Mouse (Mus musculus) testis, adult 2 months (tissue): ENCODE measurements at regions not wholly inside any gene's neighbourhood (a gene's known extent, or its start where the extent isn't known, plus 50 kb on each side); places are given as distances from the start of the nearest gene placed in this dataset.
"Not testable (repeated sequence)": the region's sequence is repeated elsewhere in the genome, so short reads cannot be mapped to it uniquely, and the experiment has no call there.

ENCODE experiments used
- H3K27ac ChIP-seq: fragments of 200-500 bp; 2 replicates; pipeline ENCODE4 v1.5.1; 2012; ENCODE audit warnings: low read depth, low read length; ENCODE audit not compliant: control insufficient read depth, insufficient read depth
- H3K27me3 ChIP-seq: fragments of 200-500 bp; 2 replicates; pipeline ENCODE4 v1.6.1; 2012; ENCODE audit warnings: mild to moderate bottlenecking, low read length, moderate library complexity; ENCODE audit not compliant: control insufficient read depth, insufficient read depth
- H3K36me3 ChIP-seq: fragments of 200-500 bp; 2 replicates; pipeline ENCODE4 v1.6.1; 2012; ENCODE audit warnings: mild to moderate bottlenecking, low read length; ENCODE audit not compliant: control insufficient read depth, insufficient read depth
- H3K4me1 ChIP-seq: fragments of 200-500 bp; 2 replicates; pipeline ENCODE4 v1.6.1; 2012; ENCODE audit warnings: low read length; ENCODE audit not compliant: control insufficient read depth, insufficient read depth
- H3K4me3 ChIP-seq: fragments of 200-500 bp; 2 replicates; pipeline ENCODE4 v1.5.1; 2012; ENCODE audit warnings: low read depth, mild to moderate bottlenecking, low read length, moderate library complexity, mixed read lengths; ENCODE audit not compliant: control insufficient read depth
- CTCF ChIP-seq: fragments of 200-500 bp; IDR thresholded peaks from 2 replicates; pipeline ENCODE4 v1.5.1; 2012; ENCODE audit warnings: low read depth, mild to moderate bottlenecking, inconsistent platforms, low read length, moderate library complexity; ENCODE audit not compliant: control insufficient read depth, insufficient read depth, insufficient replicate concordance
- POLR2A ChIP-seq: fragments of 200-500 bp; IDR thresholded peaks from 2 replicates; pipeline ENCODE4 v1.6.1; 2012; ENCODE audit warnings: low read depth, mild to moderate bottlenecking, inconsistent platforms, low read length, moderate library complexity; ENCODE audit not compliant: control insufficient read depth

DNA sequence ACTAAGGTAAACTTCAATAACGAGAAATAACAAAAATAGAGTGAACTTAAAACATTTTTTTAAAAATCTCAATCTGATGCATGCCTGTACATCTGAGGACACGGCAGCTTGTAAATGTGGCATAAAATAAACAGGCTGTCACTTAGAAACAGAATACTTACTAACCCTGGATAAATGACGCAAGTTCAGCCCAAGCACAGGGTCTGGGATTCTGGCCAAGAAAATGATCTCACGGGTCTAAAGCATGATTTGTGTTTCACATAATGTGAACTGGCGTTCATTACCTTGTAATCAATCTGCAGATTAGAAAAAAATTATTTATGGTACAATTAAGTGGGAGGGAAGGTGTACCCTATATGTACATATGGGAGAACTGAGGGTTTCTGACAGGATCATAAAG lies 512.1 kb upstream of the Vrk2 start:
- TF ChIP-seq CTCF: no peak
- no peak for TF ChIP-seq POLR2A

DNA sequence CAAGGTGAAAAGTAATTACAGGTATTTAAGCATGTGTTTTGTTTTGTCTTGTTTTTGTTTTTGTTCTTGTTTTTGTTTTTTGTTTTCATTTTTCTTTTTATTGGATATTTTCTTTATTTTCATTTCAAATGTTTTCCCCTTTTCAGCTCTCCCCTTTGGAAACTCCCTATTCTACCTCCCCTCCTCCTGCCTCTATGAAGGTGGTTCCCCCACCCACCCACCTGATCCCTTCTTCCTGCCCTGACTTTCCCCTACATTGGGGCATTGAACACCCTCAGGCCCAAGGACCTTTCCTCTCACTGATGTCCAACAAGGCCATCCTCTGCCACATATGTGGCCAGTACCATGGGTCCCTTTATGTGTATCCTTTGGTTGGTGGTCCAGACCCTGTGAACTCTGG lies 509.1 kb upstream of the Vrk2 start:
- no peaks in the 10 kb centered on the region for H3K27me3 ChIP-seq
- H3K4me3 ChIP-seq: no peak overlapping the region
- no peaks in the 10 kb centered on the region for H3K36me3 ChIP-seq
- H3K4me1 ChIP-seq: no peaks in the 10 kb centered on the region
- H3K27ac ChIP-seq: no peak overlapping the region
- TF ChIP-seq POLR2A (no peak), CTCF (no peak)

More for the DNA sequence above, 512.1 kb upstream of the Vrk2 start:
- H3K36me3 ChIP-seq: no peaks in the 10 kb centered on the region
- no peak overlapping the region for H3K27ac ChIP-seq
- H3K4me3 ChIP-seq: no peak overlapping the region
- H3K4me1 ChIP-seq: no peaks in the 10 kb centered on the region
- H3K27me3 ChIP-seq: no peaks in the 10 kb centered on the region

DNA sequence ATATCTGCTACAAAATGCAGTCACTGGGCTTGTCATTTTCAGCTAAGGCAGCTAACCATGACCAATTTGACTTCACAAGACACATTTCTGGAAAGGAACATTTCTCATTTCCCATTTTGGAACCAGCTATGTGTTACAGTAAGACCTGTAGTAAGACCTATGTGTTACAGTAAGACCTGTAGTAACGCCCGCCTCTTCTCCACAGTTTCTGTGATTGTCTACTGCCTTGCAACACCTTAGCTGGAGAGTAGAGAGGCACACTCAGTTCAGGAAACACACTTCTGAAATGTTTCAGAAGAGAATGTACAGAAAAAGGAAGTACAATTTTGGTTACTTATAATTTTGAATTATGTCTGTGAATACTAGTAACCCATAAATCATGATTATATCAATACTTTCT lies 508.2 kb upstream of the Vrk2 start:
- Histone ChIP-seq H3K36me3 (no peaks in the 10 kb centered on the region), H3K27me3 (no peaks in the 10 kb centered on the region), H3K4me1 (no peaks in the 10 kb centered on the region), H3K4me3 (no peak overlapping the region), H3K27ac (no peak overlapping the region)
- TF ChIP-seq POLR2A (no peak), CTCF (no peak)

DNA sequence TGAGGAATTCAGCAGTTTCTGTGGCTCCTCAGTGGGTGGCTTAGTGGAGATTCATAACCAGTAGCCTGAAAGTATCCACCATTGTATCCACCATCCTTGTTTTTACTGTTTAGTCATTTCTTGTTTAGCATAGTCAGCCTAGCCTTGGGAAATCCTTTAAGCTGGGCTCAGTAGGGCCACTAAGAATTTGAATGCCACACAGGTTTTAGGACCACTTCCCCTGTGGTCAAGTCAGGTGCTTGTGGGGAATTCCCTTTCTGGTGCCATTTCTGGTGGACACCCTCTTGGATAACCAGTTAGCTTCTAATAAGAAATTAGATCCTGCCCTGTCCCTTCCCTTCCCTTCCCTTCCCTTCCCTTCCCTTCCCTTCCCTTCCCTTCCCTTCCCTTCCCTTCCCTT lies 502.8 kb upstream of the Vrk2 start:
- Histone ChIP-seq H3K36me3 (no peaks in the 10 kb centered on the region), H3K4me1 (no peaks in the 10 kb centered on the region), H3K27me3 (no peaks in the 10 kb centered on the region), H3K4me3 (no peak overlapping the region), H3K27ac (no peak overlapping the region)
- TF ChIP-seq CTCF (no peak), POLR2A (no peak)

DNA sequence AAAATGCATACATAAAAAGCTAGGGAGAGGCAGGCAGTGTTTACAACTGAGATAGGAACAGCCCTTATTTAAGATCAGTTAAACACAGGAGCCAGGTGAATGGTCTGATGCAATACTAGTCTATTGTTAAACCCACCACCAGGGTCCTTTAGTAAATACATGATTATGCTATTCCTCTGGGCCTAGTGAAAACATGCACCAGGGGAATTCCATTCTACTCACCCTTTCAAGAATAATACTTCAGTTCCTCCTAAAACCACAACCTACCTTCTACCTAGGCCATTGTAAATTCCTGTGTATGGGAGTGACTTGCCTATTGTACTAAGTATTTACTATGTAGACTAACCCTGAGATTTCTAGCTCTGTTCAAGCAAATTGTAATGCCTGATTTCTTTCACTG lies 501.7 kb upstream of the Vrk2 start:
- H3K27me3 ChIP-seq, H3K36me3 ChIP-seq, H3K4me1 ChIP-seq: not testable (repeated sequence)

DNA sequence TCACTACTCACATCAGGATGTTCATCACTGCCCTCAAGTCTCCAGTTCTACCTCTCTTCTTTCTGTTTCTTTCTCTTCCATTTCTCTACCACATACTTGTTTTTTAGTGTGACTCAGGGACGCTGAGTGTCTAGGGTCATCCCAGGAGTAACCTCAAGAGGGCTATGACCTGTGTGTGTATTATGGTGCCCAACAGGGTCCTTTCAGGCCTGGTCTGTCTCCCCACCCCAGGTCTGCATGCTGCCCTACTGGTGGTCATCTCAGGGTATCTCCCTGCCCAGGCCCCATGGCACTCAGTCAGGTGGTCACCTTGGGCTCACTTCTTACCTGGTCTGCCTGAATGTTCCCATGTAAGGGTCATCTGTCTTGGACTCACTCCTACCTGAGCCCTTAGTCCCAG lies 492.7 kb upstream of the Vrk2 start:
- H3K4me3 ChIP-seq: no peak overlapping the region
- H3K27me3 ChIP-seq: no peaks in the 10 kb centered on the region
- no peak overlapping the region for H3K27ac ChIP-seq
- H3K36me3 ChIP-seq: no peaks in the 10 kb centered on the region
- no peak for TF ChIP-seq CTCF
- TF ChIP-seq POLR2A: no peak
- H3K4me1 ChIP-seq: no peaks in the 10 kb centered on the region

More for the DNA sequence above, 501.7 kb upstream of the Vrk2 start:
- H3K27ac ChIP-seq, H3K4me3 ChIP-seq: not testable (repeated sequence)

DNA sequence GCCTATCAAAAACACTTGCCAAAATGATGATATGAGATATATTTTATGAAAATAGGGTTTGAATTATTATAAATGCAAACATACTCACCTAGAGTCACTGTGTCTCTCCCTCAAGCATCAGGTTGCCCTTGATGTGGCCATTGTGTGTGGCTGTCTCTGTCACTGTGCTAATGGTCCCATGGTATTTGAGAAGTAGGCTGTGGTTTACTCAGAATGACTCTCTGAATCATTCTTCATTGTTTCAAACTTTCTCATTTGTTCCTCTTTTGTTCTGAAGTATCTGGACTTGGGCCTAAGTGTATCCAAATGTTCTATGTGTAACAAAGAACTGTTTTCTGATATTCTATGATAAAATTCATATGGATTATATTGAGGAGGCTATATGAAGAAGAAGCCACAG lies 487.4 kb upstream of the Vrk2 start:
- Histone ChIP-seq H3K27ac (no peak overlapping the region), H3K4me1 (no peaks in the 10 kb centered on the region), H3K27me3 (no peaks in the 10 kb centered on the region), H3K4me3 (no peak overlapping the region), H3K36me3 (no peaks in the 10 kb centered on the region)
- TF ChIP-seq CTCF: no peak
- TF ChIP-seq POLR2A: no peak

DNA sequence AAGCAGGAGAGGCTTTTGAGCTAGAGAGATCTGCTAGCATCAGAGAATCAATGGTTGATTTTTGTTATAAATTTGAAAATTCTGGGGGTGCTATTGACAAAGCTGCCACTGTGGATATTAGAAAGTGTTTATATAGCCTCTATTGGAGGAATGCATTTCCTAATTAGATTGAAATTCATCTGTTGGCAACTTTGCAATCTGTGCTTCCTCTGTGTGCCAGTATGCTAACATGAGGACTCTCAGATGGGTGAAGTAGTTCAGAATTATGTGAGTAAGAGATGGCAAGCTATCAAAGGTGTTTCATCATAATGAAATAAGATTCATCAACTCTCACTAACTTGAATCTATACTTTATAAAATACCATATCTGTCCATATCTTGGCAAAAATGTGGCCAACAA lies 476.6 kb upstream of the Vrk2 start:
- Histone ChIP-seq H3K4me3 (no peak overlapping the region), H3K27ac (no peak overlapping the region), H3K27me3 (no peaks in the 10 kb centered on the region), H3K4me1 (no peaks in the 10 kb centered on the region), H3K36me3 (no peaks in the 10 kb centered on the region)
- TF ChIP-seq POLR2A (no peak), CTCF (no peak)
